Mouse (Mus musculus) spleen, adult 2 months (tissue): ENCODE data around the gene 1700025G04Rik.

Source experiments
- CTCF ChIP-seq: fragments of 200-500 bp; IDR thresholded peaks from 2 replicates; pipeline ENCODE4 v1.5.1; 2011; ENCODE audit warnings: mild to moderate bottlenecking, inconsistent platforms; ENCODE audit not compliant: insufficient read depth, insufficient read length, insufficient replicate concordance; ENCODE audit errors: extremely low read depth
- POLR2A ChIP-seq: fragments of 200-500 bp; IDR thresholded peaks from 2 replicates; pipeline ENCODE4 v1.6.1; 2011; ENCODE audit warnings: low read depth, low read length, inconsistent platforms

- TF ChIP-seq CTCF (no peak), POLR2A (no peak)
Measured at GRCm38 (mm10) chr1:151999424-151999842, 90.5 kb downstream of the 1700025G04Rik start.
